Comparison of ENCODE assay signal across 32 mouse cellular contexts in the genomic region with DNA sequence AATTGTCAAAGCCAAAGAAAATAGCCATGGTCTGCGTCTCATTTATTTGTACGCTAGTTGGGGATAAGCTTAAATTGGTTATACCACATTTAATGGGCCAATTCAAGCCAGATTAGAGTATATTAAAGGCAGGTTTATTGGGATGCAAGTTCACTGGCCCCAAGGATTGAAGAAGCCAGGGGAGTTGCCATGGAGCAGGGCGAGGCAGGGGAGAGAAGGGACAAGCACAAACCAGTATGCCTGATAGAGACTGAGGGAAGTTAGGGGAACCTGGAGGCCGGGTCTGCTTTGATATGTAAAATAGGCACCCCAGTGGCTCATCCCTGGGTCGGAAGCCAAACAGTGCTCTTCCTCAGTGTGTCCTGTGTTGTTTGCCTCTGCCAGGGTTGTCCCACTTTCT. TPM values are rescaled to one million over a fixed set of nuclear protein-coding genes. Genes with fewer than 3 reads are reported as not detected.
DNase-seq lines count a peak whose midpoint lies in the region; ATAC-seq and TF ChIP-seq lines count a peak whose summit lies in the region.
"Had no signal": no experiment of that assay in that cellular context is flagged by ENCODE, and none has a peak within 500 bp of the region (broad histone marks: within the 10 kb centered on the region; RNA-seq: fewer than 3 reads in every experiment).

No protein-coding gene starts in this region.

- no peak overlapping the region for H3K9ac ChIP-seq in ES-Bruce4 (ENCODE audit: low read depth, poor library complexity, severe bottlenecking)
- H3K9ac ChIP-seq in lung, postnatal 0 days (replicated peaks; ENCODE audit: low read depth), result no peak overlapping the region
- H3K9ac ChIP-seq: embryonic facial prominence, embryonic 13.5 days; forebrain, embryonic 12.5 days; forebrain, embryonic 15.5 days; heart, embryonic 12.5 days; heart, embryonic 15.5 days; hindbrain, embryonic 13.5 days had no signal

- 54% methylated on average over 5 of the region's 5 CpGs for WGBS in large intestine, adult 2 months
- 68% methylated on average over 5 of the region's 5 CpGs for WGBS in lung, postnatal 0 days

- DNase-seq in ES-CJ7 (ENCODE audit: low read depth, low spot score), result peak; percentile 78
- peak; percentile 51 for DNase-seq in large intestine, adult 2 months (ENCODE audit: low read depth, low spot score)
- no peak for DNase-seq in right cerebral cortex, adult 18-20 months
- no peak for DNase-seq in lung, postnatal 0 days (ENCODE audit: low spot score)
- DNase-seq in right cerebral cortex, postnatal 10 days (ENCODE audit: low spot score in 2 of 2), result no peak
- DNase-seq: adrenal gland, adult 8-10 months; adrenal gland, postnatal 25 days; cerebellum, adult 11-12 months; cerebellum, adult 8-10 months; cerebellum, postnatal 10 days; cerebellum, postnatal 36 days; embryo, embryonic 11 days; gastrocnemius, postnatal 25 days; heart, adult 18-20 months; heart, postnatal 10 days; heart, postnatal 36 days had no signal

- no peak overlapping the region for H3K4me3 ChIP-seq in ES-Bruce4 (ENCODE audit: low read depth, low read length)
- H3K4me3 ChIP-seq in lung, postnatal 0 days (ENCODE audit: low read depth, low read length), result no peak overlapping the region
- H3K4me3 ChIP-seq: embryonic facial prominence, embryonic 10.5 days; embryonic facial prominence, embryonic 13.5 days; erythroblast, embryonic 14.5 days; forebrain, embryonic 12.5 days; forebrain, embryonic 15.5 days; heart, embryonic 12.5 days; heart, embryonic 15.5 days; hindbrain, embryonic 10.5 days; hindbrain, embryonic 13.5 days had no signal

- H3K9me3 ChIP-seq in ES-Bruce4 (replicated peaks; ENCODE audit: control insufficient read depth, insufficient read depth, low read length, poor library complexity, severe bottlenecking), result no peaks in the 10 kb centered on the region; the same call in 1 of the 2 replicates
- H3K9me3 ChIP-seq in lung, postnatal 0 days (ENCODE audit: low read length), result no peaks in the 10 kb centered on the region
- H3K9me3 ChIP-seq: forebrain, embryonic 12.5 days; forebrain, embryonic 15.5 days had no signal

- H3K27me3 ChIP-seq in ES-Bruce4 (ENCODE audit: control insufficient read depth, insufficient read depth, low read length, poor library complexity, severe bottlenecking), result no peaks in the 10 kb centered on the region; the same call in 1 of the 2 replicates
- H3K27me3 ChIP-seq in lung, postnatal 0 days (replicated peaks; ENCODE audit: insufficient read depth, low read length), result no peaks in the 10 kb centered on the region
- H3K27me3 ChIP-seq: embryonic facial prominence, embryonic 13.5 days; forebrain, embryonic 15.5 days; heart, embryonic 12.5 days; hindbrain, embryonic 13.5 days; Patski had no signal

- no peaks in the 10 kb centered on the region for H3K36me3 ChIP-seq in ES-Bruce4 (ENCODE audit: control insufficient read depth, insufficient read depth, low read length, poor library complexity, severe bottlenecking)
- H3K36me3 ChIP-seq in lung, postnatal 0 days (ENCODE audit: insufficient read depth, low read length), result no peaks in the 10 kb centered on the region
- H3K36me3 ChIP-seq: embryonic facial prominence, embryonic 10.5 days; embryonic facial prominence, embryonic 13.5 days; forebrain, embryonic 12.5 days; forebrain, embryonic 15.5 days; G1E; heart, embryonic 15.5 days; hindbrain, embryonic 10.5 days; hindbrain, embryonic 13.5 days had no signal

- ATAC-seq in lung, postnatal 0 days, result no peak
- ATAC-seq: activated CD4-positive, CD25-positive, alpha-beta regulatory T cell, adult 4 months; CD4-positive, CD25-positive, alpha-beta regulatory T cell, adult 4 months; forebrain, embryonic 15.5 days; hindbrain, embryonic 16.5 days; Patski had no signal

- peak overlapping the region; percentile 44; the same call in 1 of the 2 replicates for H3K27ac ChIP-seq in ES-Bruce4 (ENCODE audit: insufficient read depth, low read length)
- no peak overlapping the region for H3K27ac ChIP-seq in lung, postnatal 0 days (ENCODE audit: low read length)
- H3K27ac ChIP-seq: embryonic facial prominence, embryonic 10.5 days; embryonic facial prominence, embryonic 13.5 days; forebrain, embryonic 12.5 days; forebrain, embryonic 15.5 days; heart, embryonic 15.5 days; hindbrain, embryonic 10.5 days; hindbrain, embryonic 13.5 days had no signal

- 0 out of 2 replicates have a peak, but pooled peaks have one; percentile 53 for TF ChIP-seq EP300 in ES-Bruce4 (IDR thresholded peaks at IDR 0.05; ENCODE audit: insufficient read depth, low read depth, low read length)
- no peak for TF ChIP-seq EP300 in lung, postnatal 0 days (IDR thresholded peaks at IDR 0.05)

- H3K4me1 ChIP-seq in ES-Bruce4 (ENCODE audit: control insufficient read depth, insufficient read depth, low read length), result peaks cover 6% of the 10 kb centered on the region
- no peaks in the 10 kb centered on the region for H3K4me1 ChIP-seq in lung, postnatal 0 days (ENCODE audit: insufficient read depth, low read depth, low read length)
- H3K4me1 ChIP-seq: embryonic facial prominence, embryonic 13.5 days; forebrain, embryonic 12.5 days; forebrain, embryonic 15.5 days; hindbrain, embryonic 10.5 days; hindbrain, embryonic 13.5 days had no signal

- no peak overlapping the region for H3K4me2 ChIP-seq in lung, postnatal 0 days (replicated peaks; ENCODE audit: low read depth, low read length)
- H3K4me2 ChIP-seq: embryonic facial prominence, embryonic 13.5 days; forebrain, embryonic 12.5 days; forebrain, embryonic 15.5 days; heart, embryonic 12.5 days; heart, embryonic 15.5 days; hindbrain, embryonic 13.5 days had no signal

- TF ChIP-seq POLR2A in ES-Bruce4 (IDR thresholded peaks at IDR 0.05; ENCODE audit: insufficient read depth, low read length), result no peak

- no peak for TF ChIP-seq CTCF in ES-Bruce4 (IDR thresholded peaks at IDR 0.05; ENCODE audit: low read depth, low read length)
- no peak for TF ChIP-seq CTCF in lung, postnatal 0 days (IDR thresholded peaks at IDR 0.05)

RNA-seq across cellular contexts. Expression of a gene that starts 7.5 kb away (rescaled TPM):
- polyA plus RNA-seq in ES-Bruce4 (2011; ENCODE audit: insufficient read depth, insufficient read length, low read depth, missing spikeins), result 1.2 and 1.9 TPM in 2 replicates
- 43.4 and 87.0 TPM in 2 replicates for polyA plus RNA-seq in large intestine, adult 2 months (2012; rRNA removed)
- polyA plus RNA-seq in lung, postnatal 0 days (2015; fragmentation: Nextera tagmentation; extraction: Ambion mirVana), result 6.0 and 7.2 TPM in 2 replicates
- polyA plus RNA-seq: C2C12, G1E, Patski had no signal

Comparison
In these comparisons a context has a peak if more than half of its experiments do, and no peak if none do; other contexts are left out.
1. DNase-seq: peak in ES-CJ7 (single experiment) and large intestine, adult 2 months (single experiment); none in right cerebral cortex, adult 18-20 months (single experiment), lung, postnatal 0 days (single experiment) and right cerebral cortex, postnatal 10 days (0 of 2).